Mouse (Mus musculus) embryonic facial prominence, embryonic 14.5 days (tissue): ENCODE data around the gene Ell. TPM values are rescaled to one million over a fixed set of nuclear protein-coding genes. Genes with fewer than 3 reads are reported as not detected.
A peak's percentile ranks its signal among the peaks of the same experiment; 100 is the strongest.

Source experiments
- ATAC-seq: fragments of 200-750 bp; cut with Nextera tagmentation; 2 replicates; pipeline ENCODE4 v1.8.0; 2017; ENCODE audit warnings: low read depth, moderate number of reproducible peaks, moderate TSS enrichment
- DNase-seq: peaks from one replicate; pipeline ENCODE4 v3.0.0-alpha.2; 2015; ENCODE audit warnings: low spot score
- H3K27ac ChIP-seq: fragments of 300-500 bp; sonication (generic); replicated peaks from 2 replicates; pipeline ENCODE4 v1.5.1; 2014; ENCODE audit warnings: low read depth, mild to moderate bottlenecking, low read length, moderate library complexity
- H3K27me3 ChIP-seq: fragments of 300-500 bp; sonication (generic); replicated peaks from 2 replicates; pipeline ENCODE4 v1.6.1; 2014; ENCODE audit warnings: low read length; ENCODE audit not compliant: control insufficient read depth, insufficient read depth
- H3K36me3 ChIP-seq: fragments of 300-500 bp; sonication (generic); 2 replicates; pipeline ENCODE4 v1.6.1; 2014; ENCODE audit warnings: low read length, mixed read lengths; ENCODE audit not compliant: control insufficient read depth, insufficient read depth
- H3K4me1 ChIP-seq: fragments of 300-500 bp; sonication (generic); 2 replicates; pipeline ENCODE4 v1.6.1; 2014; ENCODE audit warnings: antibody characterized with exemption, low read length; ENCODE audit not compliant: control insufficient read depth, insufficient read depth
- H3K4me2 ChIP-seq: fragments of 300-500 bp; sonication (generic); 2 replicates; pipeline ENCODE4 v1.6.1; 2014; ENCODE audit warnings: low read depth, mild to moderate bottlenecking, low read length, moderate library complexity, mixed read lengths
- H3K4me3 ChIP-seq: fragments of 300-500 bp; sonication (generic); 2 replicates; pipeline ENCODE4 v1.5.1; 2014; ENCODE audit warnings: low read depth, mild to moderate bottlenecking, low read length
- H3K9ac ChIP-seq: fragments of 300-500 bp; sonication (generic); 2 replicates; pipeline ENCODE4 v1.6.1; 2014; ENCODE audit warnings: low read depth, mild to moderate bottlenecking, low read length, moderate library complexity, mixed read lengths
- H3K9me3 ChIP-seq: fragments of 300-500 bp; sonication (generic); 2 replicates; pipeline ENCODE4 v1.6.1; 2016; ENCODE audit warnings: low read length; ENCODE audit not compliant: control insufficient read depth
- WGBS: fragments of 180-500 bp; shearing (Covaris S2); extraction: QIAGEN DNeasy Blood & Tissue Kit; methylation state at CpG from one replicate; pipeline ENCODE4 v1.1.7; 2014; 5-methylcytosine and 5-hydroxymethylcytosine counted together
- polyA plus RNA-seq: library from polyadenylated mRNA; unstranded; fragments of >200 nt; fragmentation: Nextera tagmentation; extraction: Ambion mirVana; gene quantifications from 2 replicates; pipeline ENCODE4 v1.2.1, GENCODE M21; 2014

Gene Ell
- polyA plus RNA-seq, 1 experiment from 2014 or later: 17.3 TPM

DNA sequence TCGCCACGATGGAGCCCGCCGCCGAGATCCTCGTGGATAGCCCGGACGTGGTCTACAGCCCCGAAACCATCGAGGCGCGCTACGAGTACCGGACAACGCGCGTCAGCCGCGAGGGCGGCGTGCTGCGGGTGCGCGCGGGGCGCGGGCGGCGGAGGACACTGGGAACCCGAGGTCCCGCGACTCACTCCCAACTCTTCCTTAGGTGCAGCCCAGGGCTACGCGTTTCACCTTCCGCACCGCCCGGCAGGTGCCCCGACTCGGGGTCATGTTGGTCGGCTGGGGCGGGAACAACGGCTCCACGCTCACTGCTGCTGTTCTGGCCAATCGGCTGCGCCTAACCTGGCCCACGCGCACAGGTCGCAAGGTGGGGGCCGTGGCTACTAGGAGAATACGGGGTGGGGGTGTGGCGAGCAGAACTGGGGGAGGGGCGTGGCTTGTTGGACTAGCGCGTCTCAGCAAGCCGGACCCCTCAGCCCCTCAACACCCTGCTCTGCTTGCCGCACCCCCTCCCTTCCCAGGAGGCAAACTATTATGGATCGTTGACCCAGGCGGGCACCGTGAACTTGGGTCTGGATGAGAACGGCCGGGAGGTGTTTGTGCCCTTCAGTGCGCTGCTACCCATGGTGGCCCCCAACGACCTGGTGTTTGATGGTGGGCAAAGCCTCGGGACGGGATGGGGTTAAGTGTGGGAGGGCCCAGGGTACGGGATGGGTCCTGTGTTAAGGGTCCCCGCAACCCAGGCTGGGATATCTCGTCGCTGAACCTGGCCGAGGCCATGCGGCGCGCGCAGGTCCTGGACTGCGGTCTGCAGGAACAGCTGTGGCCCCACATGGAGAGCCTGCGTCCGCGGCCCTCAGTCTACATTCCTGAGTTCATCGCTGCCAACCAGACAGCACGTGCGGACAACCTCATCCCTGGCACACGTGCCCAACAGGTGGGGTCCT, 55.6 kb downstream of the Ell start:
- H3K36me3 ChIP-seq: peaks cover 42% of the 10 kb centered on the region
- peak; percentile 1; the same call in 1 of the 2 replicates for ATAC-seq
- peaks cover 26% of the 10 kb centered on the region for H3K4me1 ChIP-seq

DNA sequence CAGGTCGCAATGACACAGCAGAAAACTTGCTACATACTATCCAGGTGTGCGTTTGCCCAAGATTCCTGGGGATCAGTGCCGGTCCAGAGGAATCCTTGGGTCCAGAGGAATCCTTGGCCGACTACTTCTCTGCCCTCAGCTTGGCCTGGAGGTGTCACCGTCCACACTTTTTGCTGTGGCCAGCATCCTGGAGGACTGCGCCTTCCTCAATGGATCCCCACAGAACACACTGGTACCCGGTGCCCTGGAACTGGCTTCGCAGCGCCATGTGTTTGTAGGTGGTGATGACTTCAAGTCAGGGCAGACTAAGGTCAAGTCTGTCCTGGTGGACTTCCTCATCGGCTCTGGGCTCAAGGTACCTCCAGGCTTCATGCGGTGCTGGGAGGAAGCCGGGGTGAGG, 56.6 kb downstream of the Ell start:
- H3K9ac ChIP-seq: no peak overlapping the region
- H3K4me2 ChIP-seq: peak overlapping the region; percentile 99

More for the DNA sequence above, 55.6 kb downstream of the Ell start:
- H3K4me2 ChIP-seq: peak overlapping the region; percentile 99
- H3K27ac ChIP-seq: peak overlapping the region; percentile 78
- no peak for DNase-seq
- no peaks in the 10 kb centered on the region for H3K27me3 ChIP-seq
- 25% methylated on average over 31 of the region's 82 CpGs for WGBS
- peak overlapping the region; percentile 74 for H3K9ac ChIP-seq
- H3K4me3 ChIP-seq: peak overlapping the region; percentile 73
- H3K9me3 ChIP-seq: no peaks in the 10 kb centered on the region

GRCm38 (mm10) chr8:70596216-70596615, 57.0 kb downstream of the Ell start:
- Histone ChIP-seq H3K4me1 (peaks cover 33% of the 10 kb centered on the region), H3K4me2 (no peak overlapping the region), H3K9me3 (no peaks in the 10 kb centered on the region), H3K9ac (no peak overlapping the region), H3K4me3 (no peak overlapping the region), H3K27ac (no peak overlapping the region), H3K36me3 (peaks cover 32% of the 10 kb centered on the region), H3K27me3 (no peaks in the 10 kb centered on the region)
- no peak for ATAC-seq
- DNase-seq: no peak
- 93% methylated on average over 17 of the region's 18 CpGs for WGBS

More for the DNA sequence above, 56.6 kb downstream of the Ell start:
- H3K27ac ChIP-seq: no peak overlapping the region
- H3K27me3 ChIP-seq: no peaks in the 10 kb centered on the region
- H3K4me3 ChIP-seq: no peak overlapping the region
- DNase-seq (no peak), ATAC-seq (no peak)
- peaks cover 30% of the 10 kb centered on the region for H3K4me1 ChIP-seq
- WGBS: 96% methylated on average over 12 of the region's 12 CpGs
- H3K9me3 ChIP-seq: no peaks in the 10 kb centered on the region
- H3K36me3 ChIP-seq: peaks cover 33% of the 10 kb centered on the region

- peak overlapping the region; percentile 76; the same call in 1 of the 2 replicates for H3K9ac ChIP-seq
- peak overlapping the region; percentile 50 for H3K4me3 ChIP-seq
- peaks cover 27% of the 10 kb centered on the region for H3K36me3 ChIP-seq
- no peaks in the 10 kb centered on the region for H3K27me3 ChIP-seq
- H3K4me2 ChIP-seq: peak overlapping the region; percentile 88
- DNase-seq (no peak), ATAC-seq (no peak)
- H3K27ac ChIP-seq: no peak overlapping the region
- peaks cover 37% of the 10 kb centered on the region for H3K4me1 ChIP-seq
- WGBS: 84% methylated on average over 17 of the region's 17 CpGs
- H3K9me3 ChIP-seq: no peaks in the 10 kb centered on the region
These were observed 57.6 kb downstream of the Ell start for GRCm38 (mm10) chr8:70596775-70597416.

DNA sequence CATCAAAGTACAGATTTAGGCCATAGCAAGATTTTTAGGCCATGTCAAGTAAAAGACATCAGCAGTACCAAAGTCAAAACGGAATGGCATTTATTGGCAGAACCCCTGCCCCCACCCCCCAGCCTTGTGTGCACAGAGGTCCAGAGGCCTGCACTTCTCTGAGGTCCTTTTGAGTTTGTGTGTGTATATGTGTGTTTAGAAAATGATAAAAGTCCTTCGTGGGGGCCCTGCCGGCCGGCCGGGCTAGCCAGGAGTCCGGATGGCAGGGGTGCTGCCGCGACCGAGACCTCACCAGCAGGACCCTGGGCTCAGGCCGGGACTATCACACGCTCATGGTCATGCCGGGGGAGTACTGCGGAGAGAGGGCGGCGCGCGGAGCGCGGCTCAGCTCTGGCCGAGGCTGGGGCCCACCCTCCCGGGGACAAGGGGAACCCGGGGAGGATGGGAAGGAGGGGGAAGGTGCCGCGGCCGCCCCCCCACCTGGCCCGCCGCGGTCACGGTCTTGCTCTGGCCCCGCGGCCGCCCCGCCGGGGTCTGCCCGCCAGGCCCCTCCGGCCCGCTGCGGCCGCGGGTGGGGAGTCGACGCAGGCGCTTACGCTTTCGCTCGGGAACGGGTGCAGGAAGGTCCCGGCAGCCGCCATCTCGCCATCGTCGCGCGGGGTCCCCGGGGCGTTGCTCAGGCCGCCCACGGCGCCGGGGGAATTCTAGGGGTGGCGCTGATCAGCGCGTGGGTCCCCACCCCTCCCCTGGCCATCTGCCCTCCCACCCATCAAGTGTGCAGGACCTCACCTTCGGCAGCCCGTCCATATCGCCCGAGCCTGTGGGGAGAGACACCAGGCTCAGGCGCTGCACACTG, 58.4 kb downstream of the Ell start:
- Histone ChIP-seq H3K9me3 (no peaks in the 10 kb centered on the region), H3K27me3 (no peaks in the 10 kb centered on the region), H3K4me3 (peak overlapping the region; percentile 50), H3K36me3 (peaks cover 29% of the 10 kb centered on the region), H3K27ac (peak overlapping the region; percentile 55), H3K9ac (peak overlapping the region; percentile 76), H3K4me1 (peaks cover 37% of the 10 kb centered on the region), H3K4me2 (peak overlapping the region; percentile 88)
- DNase-seq (no peak), ATAC-seq (no peak)
- 10% methylated on average over 28 of the region's 68 CpGs for WGBS

DNA sequence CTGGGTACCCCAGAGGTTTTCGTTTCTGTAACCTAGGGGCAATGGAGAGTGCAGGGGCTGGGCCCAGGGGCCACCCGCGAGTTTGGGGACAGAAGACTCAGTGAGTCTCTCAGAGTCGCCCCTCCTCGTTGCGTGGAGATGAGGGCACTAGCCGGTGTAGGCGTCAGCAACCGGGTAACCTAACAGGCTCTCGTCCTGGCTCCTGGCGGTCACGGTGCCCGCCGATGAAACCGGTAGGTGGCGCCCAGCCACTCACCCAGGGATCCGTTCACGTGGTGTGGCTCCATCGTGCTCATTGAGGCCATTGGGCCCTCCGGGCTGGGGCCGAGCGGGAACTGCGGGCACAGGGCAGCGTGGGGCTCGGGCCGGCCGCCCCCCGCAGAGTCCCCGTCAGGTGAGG, 59.0 kb downstream of the Ell start:
- Histone ChIP-seq H3K27me3 (no peaks in the 10 kb centered on the region), H3K9me3 (no peaks in the 10 kb centered on the region), H3K9ac (peak overlapping the region; percentile 76), H3K4me2 (peak overlapping the region; percentile 88), H3K4me1 (peaks cover 34% of the 10 kb centered on the region), H3K27ac (peak overlapping the region; percentile 55; the same call in 1 of the 2 replicates), H3K36me3 (peaks cover 31% of the 10 kb centered on the region), H3K4me3 (peak overlapping the region; percentile 50)
- peak; percentile 89 for DNase-seq
- peak; percentile 41 for ATAC-seq
- 5% methylated on average over 21 of the region's 29 CpGs for WGBS

DNA sequence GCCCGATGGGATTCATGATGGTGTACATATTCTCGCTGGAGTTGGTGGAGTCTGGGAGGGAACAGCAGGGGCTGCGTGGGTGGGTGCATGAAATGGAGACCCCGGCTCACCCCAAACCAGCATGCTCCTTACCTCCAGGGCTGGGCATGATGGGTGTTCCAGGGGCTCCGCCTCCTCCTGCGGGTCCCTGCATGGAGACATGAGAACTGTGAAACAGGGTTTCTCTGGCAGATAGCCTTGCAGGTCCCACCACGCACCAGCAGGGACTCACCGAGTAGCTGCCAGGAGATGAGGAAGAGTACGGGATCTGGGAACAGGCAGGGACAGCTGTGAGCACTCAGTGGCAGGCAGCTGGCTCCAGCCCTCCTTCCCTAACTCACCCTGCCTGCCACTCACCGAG, 59.5 kb downstream of the Ell start:
- DNase-seq (peak; percentile 72), ATAC-seq (peak; percentile 1; the same call in 1 of the 2 replicates)
- H3K9ac ChIP-seq: peak overlapping the region; percentile 76
- H3K4me2 ChIP-seq: peak overlapping the region; percentile 88
- peak overlapping the region; percentile 50 for H3K4me3 ChIP-seq
- H3K36me3 ChIP-seq: peaks cover 31% of the 10 kb centered on the region
- H3K27me3 ChIP-seq: no peaks in the 10 kb centered on the region
- peaks cover 30% of the 10 kb centered on the region for H3K4me1 ChIP-seq
- H3K9me3 ChIP-seq: no peaks in the 10 kb centered on the region
- 12% methylated on average over 8 of the region's 10 CpGs for WGBS
- H3K27ac ChIP-seq: no peak overlapping the region; the same call in 1 of the 2 replicates
